Mouse (Mus musculus): ENCODE data around the gene Igf1r. TPM values are rescaled to one million over a fixed set of nuclear protein-coding genes. Genes with fewer than 3 reads are reported as not detected.

Igf1r gene
- polyA plus RNA-seq, 1 experiment from 2014 or later = 16.3 TPM

- DNase-seq (ENCODE audit: low spot score) (no peak), ATAC-seq (no peak)
- Histone ChIP-seq H3K4me2 (ENCODE audit: low read length) (no peak overlapping the region), H3K36me3 (ENCODE audit: control insufficient read depth, insufficient read depth, low read length) (no peaks in the 10 kb centered on the region), H3K9me3 (replicated peaks; ENCODE audit: control insufficient read depth, low read length) (no peaks in the 10 kb centered on the region), H3K27ac (ENCODE audit: low read depth, low read length) (no peak overlapping the region), H3K27me3 (replicated peaks; ENCODE audit: control insufficient read depth, insufficient read depth, low read length) (no peaks in the 10 kb centered on the region), H3K4me3 (ENCODE audit: low read depth, low read length) (no peak overlapping the region), H3K9ac (ENCODE audit: low read length) (no peak overlapping the region), H3K4me1 (ENCODE audit: control insufficient read depth, insufficient read depth, low read length) (peaks cover 6% of the 10 kb centered on the region)
- 79% methylated on average over 6 of the region's 6 CpGs for WGBS
Measured at GRCm38 (mm10) chr7:68054956-68055355, 102.3 kb downstream of the Igf1r start.

GRCm38 (mm10) chr7:68057010-68057409 is 104.4 kb downstream of the Igf1r start:
- H3K9ac ChIP-seq (ENCODE audit: low read length) = no peak overlapping the region
- WGBS = 88% methylated on average over 3 of the region's 3 CpGs
- no peaks in the 10 kb centered on the region for H3K9me3 ChIP-seq (replicated peaks; ENCODE audit: control insufficient read depth, low read length)
- no peak overlapping the region for H3K27ac ChIP-seq (ENCODE audit: low read depth, low read length)
- DNase-seq (ENCODE audit: low spot score) (no peak), ATAC-seq (no peak)
- peaks cover 8% of the 10 kb centered on the region for H3K4me1 ChIP-seq (ENCODE audit: control insufficient read depth, insufficient read depth, low read length)
- H3K4me2 ChIP-seq (ENCODE audit: low read length) = no peak overlapping the region
- no peaks in the 10 kb centered on the region for H3K27me3 ChIP-seq (replicated peaks; ENCODE audit: control insufficient read depth, insufficient read depth, low read length)
- H3K36me3 ChIP-seq (ENCODE audit: control insufficient read depth, insufficient read depth, low read length) = no peaks in the 10 kb centered on the region
- no peak overlapping the region for H3K4me3 ChIP-seq (ENCODE audit: low read depth, low read length)

GRCm38 (mm10) chr7:68059690-68060089 is 107.1 kb downstream of the Igf1r start:
- H3K4me1 ChIP-seq (ENCODE audit: control insufficient read depth, insufficient read depth, low read length) = peaks cover 12% of the 10 kb centered on the region
- ATAC-seq = no peak

GRCm38 (mm10) chr7:68061434-68061833 is 108.8 kb downstream of the Igf1r start:
- H3K36me3 ChIP-seq (ENCODE audit: control insufficient read depth, insufficient read depth, low read length) = no peaks in the 10 kb centered on the region
- no peak overlapping the region for H3K4me3 ChIP-seq (ENCODE audit: low read depth, low read length)
- ATAC-seq (no peak), DNase-seq (ENCODE audit: low spot score) (no peak)
- H3K9me3 ChIP-seq (replicated peaks; ENCODE audit: control insufficient read depth, low read length) = no peaks in the 10 kb centered on the region
- 72% methylated on average over 9 of the region's 9 CpGs for whole genome bisulfite sequencing
- H3K9ac ChIP-seq (ENCODE audit: low read length) = no peak overlapping the region
- H3K27me3 ChIP-seq (replicated peaks; ENCODE audit: control insufficient read depth, insufficient read depth, low read length) = no peaks in the 10 kb centered on the region
- no peak overlapping the region for H3K4me2 ChIP-seq (ENCODE audit: low read length)
- H3K4me1 ChIP-seq (ENCODE audit: control insufficient read depth, insufficient read depth, low read length) = peaks cover 16% of the 10 kb centered on the region
- H3K27ac ChIP-seq (ENCODE audit: low read depth, low read length) = no peak overlapping the region

More at GRCm38 (mm10) chr7:68059690-68060089, 107.1 kb downstream of the Igf1r start:
- H3K27ac ChIP-seq (ENCODE audit: low read depth, low read length) = no peak overlapping the region
- no peaks in the 10 kb centered on the region for H3K27me3 ChIP-seq (replicated peaks; ENCODE audit: control insufficient read depth, insufficient read depth, low read length)
- no peak overlapping the region for H3K4me3 ChIP-seq (ENCODE audit: low read depth, low read length)
- no peak for DNase-seq (ENCODE audit: low spot score)
- no peaks in the 10 kb centered on the region for H3K36me3 ChIP-seq (ENCODE audit: control insufficient read depth, insufficient read depth, low read length)
- H3K4me2 ChIP-seq (ENCODE audit: low read length) = no peak overlapping the region
- H3K9ac ChIP-seq (ENCODE audit: low read length) = no peak overlapping the region
- 89% methylated on average over 6 of the region's 6 CpGs for WGBS
- H3K9me3 ChIP-seq (replicated peaks; ENCODE audit: control insufficient read depth, low read length) = no peaks in the 10 kb centered on the region

GRCm38 (mm10) chr7:68062170-68062848 is 109.7 kb downstream of the Igf1r start:
- no peaks in the 10 kb centered on the region for H3K36me3 ChIP-seq (ENCODE audit: control insufficient read depth, insufficient read depth, low read length)
- no peak for ATAC-seq
- no peaks in the 10 kb centered on the region for H3K27me3 ChIP-seq (replicated peaks; ENCODE audit: control insufficient read depth, insufficient read depth, low read length)
- no peaks in the 10 kb centered on the region for H3K9me3 ChIP-seq (replicated peaks; ENCODE audit: control insufficient read depth, low read length)
- no peak overlapping the region for H3K4me3 ChIP-seq (ENCODE audit: low read depth, low read length)
- 69% methylated on average over 13 of the region's 13 CpGs for WGBS
- peaks cover 16% of the 10 kb centered on the region for H3K4me1 ChIP-seq (ENCODE audit: control insufficient read depth, insufficient read depth, low read length)
- no peak overlapping the region for H3K9ac ChIP-seq (ENCODE audit: low read length)
- no peak overlapping the region for H3K4me2 ChIP-seq (ENCODE audit: low read length)
- no peak for DNase-seq (ENCODE audit: low spot score)
- no peak overlapping the region for H3K27ac ChIP-seq (ENCODE audit: low read depth, low read length)

- Histone ChIP-seq H3K4me2 (ENCODE audit: low read length) (no peak overlapping the region), H3K36me3 (ENCODE audit: control insufficient read depth, insufficient read depth, low read length) (no peaks in the 10 kb centered on the region), H3K9me3 (replicated peaks; ENCODE audit: control insufficient read depth, low read length) (no peaks in the 10 kb centered on the region), H3K27ac (ENCODE audit: low read depth, low read length) (no peak overlapping the region), H3K4me1 (ENCODE audit: control insufficient read depth, insufficient read depth, low read length) (peaks cover 16% of the 10 kb centered on the region), H3K27me3 (replicated peaks; ENCODE audit: control insufficient read depth, insufficient read depth, low read length) (no peaks in the 10 kb centered on the region), H3K4me3 (ENCODE audit: low read depth, low read length) (no peak overlapping the region), H3K9ac (ENCODE audit: low read length) (no peak overlapping the region)
- no peak for ATAC-seq
- 15% methylated on average over 5 of the region's 5 CpGs for WGBS
- DNase-seq (ENCODE audit: low spot score) = no peak
Measured at GRCm38 (mm10) chr7:68062849-68063208, 110.2 kb downstream of the Igf1r start.

- Histone ChIP-seq H3K36me3 (ENCODE audit: control insufficient read depth, insufficient read depth, low read length) (no peaks in the 10 kb centered on the region), H3K4me3 (ENCODE audit: low read depth, low read length) (no peak overlapping the region), H3K4me2 (ENCODE audit: low read length) (no peak overlapping the region), H3K9me3 (replicated peaks; ENCODE audit: control insufficient read depth, low read length) (no peaks in the 10 kb centered on the region), H3K9ac (ENCODE audit: low read length) (no peak overlapping the region), H3K27ac (ENCODE audit: low read depth, low read length) (no peak overlapping the region), H3K4me1 (ENCODE audit: control insufficient read depth, insufficient read depth, low read length) (peaks cover 16% of the 10 kb centered on the region), H3K27me3 (replicated peaks; ENCODE audit: control insufficient read depth, insufficient read depth, low read length) (no peaks in the 10 kb centered on the region)
- ATAC-seq (no peak), DNase-seq (ENCODE audit: low spot score) (no peak)
- 87% methylated on average over 9 of the region's 9 CpGs for WGBS
Measured at GRCm38 (mm10) chr7:68063711-68064110, 111.1 kb downstream of the Igf1r start.

- no peak for DNase-seq (ENCODE audit: low spot score)
- ATAC-seq = no peak
- Histone ChIP-seq H3K27me3 (replicated peaks; ENCODE audit: control insufficient read depth, insufficient read depth, low read length) (no peaks in the 10 kb centered on the region), H3K4me2 (ENCODE audit: low read length) (no peak overlapping the region), H3K27ac (ENCODE audit: low read depth, low read length) (no peak overlapping the region), H3K36me3 (ENCODE audit: control insufficient read depth, insufficient read depth, low read length) (no peaks in the 10 kb centered on the region), H3K9ac (ENCODE audit: low read length) (no peak overlapping the region), H3K4me1 (ENCODE audit: control insufficient read depth, insufficient read depth, low read length) (peaks cover 16% of the 10 kb centered on the region), H3K4me3 (ENCODE audit: low read depth, low read length) (no peak overlapping the region), H3K9me3 (replicated peaks; ENCODE audit: control insufficient read depth, low read length) (no peaks in the 10 kb centered on the region)
- 92% methylated on average over 8 of the region's 8 CpGs for WGBS
Measured at GRCm38 (mm10) chr7:68064120-68064519, 111.5 kb downstream of the Igf1r start.

GRCm38 (mm10) chr7:68064647-68065362 is 112.2 kb downstream of the Igf1r start:
- Histone ChIP-seq H3K4me2 (ENCODE audit: low read length) (no peak overlapping the region), H3K4me3 (ENCODE audit: low read depth, low read length) (no peak overlapping the region), H3K9ac (ENCODE audit: low read length) (no peak overlapping the region), H3K27me3 (replicated peaks; ENCODE audit: control insufficient read depth, insufficient read depth, low read length) (no peaks in the 10 kb centered on the region), H3K4me1 (ENCODE audit: control insufficient read depth, insufficient read depth, low read length) (peaks cover 16% of the 10 kb centered on the region), H3K9me3 (replicated peaks; ENCODE audit: control insufficient read depth, low read length) (no peaks in the 10 kb centered on the region), H3K27ac (ENCODE audit: low read depth, low read length) (no peak overlapping the region), H3K36me3 (ENCODE audit: control insufficient read depth, insufficient read depth, low read length) (no peaks in the 10 kb centered on the region)
- WGBS = 43% methylated on average over 11 of the region's 11 CpGs
- DNase-seq (ENCODE audit: low spot score) (peak; percentile 45), ATAC-seq (peak; percentile 35)

All from forebrain, embryonic 14.5 days (tissue).